Mouse (Mus musculus): Measurements from ENCODE around the gene Atpaf2. TPM values are rescaled to one million over a fixed set of nuclear protein-coding genes. Genes with fewer than 3 reads are reported as not detected.
"Not testable (repeated sequence)": the region's sequence is repeated elsewhere in the genome, so short reads cannot be mapped to it uniquely, and the experiment has no call there.

Atpaf2 gene
- polyA plus RNA-seq (2012; ENCODE audit: insufficient read depth, insufficient read length, missing spikeins), result 18.1 and 20.3 TPM in 2 replicates

DNA sequence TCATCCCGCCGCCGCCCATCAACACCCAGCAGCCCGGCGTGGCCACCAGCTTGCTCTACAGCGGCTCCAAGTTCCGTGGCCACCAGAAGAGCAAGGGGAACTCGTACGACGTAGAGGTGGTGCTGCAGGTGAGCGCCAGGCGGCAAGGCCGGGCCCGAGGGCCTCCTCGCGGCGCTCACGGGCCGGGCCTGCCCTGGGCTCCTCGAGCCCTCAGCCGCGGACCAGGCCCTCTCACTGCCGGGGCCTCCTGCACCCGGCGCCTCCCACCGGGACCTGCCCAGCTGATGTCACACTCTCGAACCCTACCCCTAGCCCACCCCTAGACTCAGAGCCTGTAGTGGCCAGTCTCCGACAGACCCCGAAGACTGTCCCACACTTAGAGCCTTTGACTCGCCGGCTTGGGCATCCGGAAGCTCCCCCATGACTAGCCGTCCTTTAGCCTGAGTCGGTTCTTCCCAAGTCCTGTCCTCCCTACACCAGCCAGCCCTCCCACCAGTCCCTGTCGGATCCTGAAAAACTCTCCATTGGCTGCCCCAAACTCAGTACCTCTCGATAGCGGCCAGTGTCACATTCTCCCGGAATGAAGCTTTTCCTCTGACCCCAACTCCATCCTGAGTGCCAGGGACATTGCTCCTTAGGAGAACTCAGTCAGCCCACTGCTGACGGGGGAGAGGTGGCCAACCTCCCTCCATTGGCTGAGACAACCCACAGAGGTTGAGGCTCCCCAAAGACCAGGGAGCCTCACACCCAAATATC lies at the start of gene Atpaf2:
TSS of gene Atpaf2 (minus strand) at position 741 of the 756 bp plus-strand sequence.
- Histone ChIP-seq H3K4me1 (ENCODE audit: control insufficient read depth, insufficient read depth, low read length) (peaks cover 20% of the 10 kb centered on the region), H3K4me3 (ENCODE audit: insufficient read depth, low read length) (peak within 1 kb of the TSS; percentile 81), H3K27ac (ENCODE audit: insufficient read depth, low read depth, low read length) (peak within 1 kb of the TSS; percentile 52)
- TF ChIP-seq CTCF (IDR thresholded peaks at IDR 0.05; ENCODE audit: low read depth, low read length) (no peak), POLR2A (IDR thresholded peaks at IDR 0.05; ENCODE audit: borderline replicate concordance, low read depth, low read length) (no peak)

DNA sequence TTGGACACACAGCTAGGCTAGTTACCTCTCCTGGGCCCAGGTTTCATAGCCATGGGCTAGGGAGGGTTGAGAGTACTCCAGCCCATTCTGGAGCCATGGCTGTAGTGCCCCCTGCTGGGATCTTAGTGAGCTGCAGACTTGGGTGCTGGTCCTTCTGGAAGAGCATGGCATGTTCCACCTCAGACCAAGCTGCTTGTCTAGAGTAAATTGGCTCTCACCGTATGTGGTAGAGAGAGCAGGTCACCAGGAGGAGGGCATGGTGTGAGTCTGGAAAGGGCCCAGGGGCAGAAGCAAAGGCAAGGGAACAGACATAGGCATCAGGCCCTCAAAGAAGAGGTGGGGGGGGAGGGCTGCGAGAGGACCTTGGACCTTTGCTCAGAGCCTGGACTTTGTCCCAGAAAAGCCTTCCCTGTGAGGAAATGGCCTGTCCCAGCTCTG lies 47.7 kb upstream of the Atpaf2 start:
- Histone ChIP-seq H3K4me1 (ENCODE audit: control insufficient read depth, insufficient read depth, low read length) (no peaks in the 10 kb centered on the region), H3K27ac (ENCODE audit: insufficient read depth, low read depth, low read length) (no peak overlapping the region), H3K4me3 (ENCODE audit: insufficient read depth, low read length) (no peak overlapping the region)
- TF ChIP-seq POLR2A (IDR thresholded peaks at IDR 0.05; ENCODE audit: borderline replicate concordance, low read depth, low read length), result no peak
- TF ChIP-seq CTCF (IDR thresholded peaks at IDR 0.05; ENCODE audit: low read depth, low read length), result peak; percentile 75

DNA sequence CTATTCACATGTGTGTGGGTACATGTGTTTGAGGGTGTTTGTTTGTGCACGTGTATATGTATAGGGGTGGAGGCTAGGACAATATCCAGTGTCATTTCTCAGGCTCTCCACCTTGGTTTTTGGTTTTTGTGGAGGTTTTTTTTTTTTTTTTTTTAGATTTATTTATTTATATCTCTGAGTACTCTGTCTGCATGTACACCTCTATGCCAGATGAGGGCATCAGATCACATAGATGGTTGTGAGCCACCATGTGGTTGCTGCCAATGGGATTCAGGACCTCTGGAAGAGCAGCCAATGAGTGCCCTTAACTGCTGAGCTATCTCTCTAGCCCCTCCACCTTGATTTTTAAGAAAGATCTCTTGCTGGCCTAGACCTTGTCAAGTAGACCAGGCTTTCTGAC lies 39.7 kb upstream of the Atpaf2 start:
- no peak overlapping the region for H3K27ac ChIP-seq (ENCODE audit: insufficient read depth, low read depth, low read length)
- TF ChIP-seq CTCF (IDR thresholded peaks at IDR 0.05; ENCODE audit: low read depth, low read length) (no peak), POLR2A (IDR thresholded peaks at IDR 0.05; ENCODE audit: borderline replicate concordance, low read depth, low read length) (no peak)
- H3K4me1 ChIP-seq (ENCODE audit: control insufficient read depth, insufficient read depth, low read length), result peaks cover 5% of the 10 kb centered on the region; the same call in 1 of the 2 replicates
- H3K4me3 ChIP-seq (ENCODE audit: insufficient read depth, low read length), result no peak overlapping the region

DNA sequence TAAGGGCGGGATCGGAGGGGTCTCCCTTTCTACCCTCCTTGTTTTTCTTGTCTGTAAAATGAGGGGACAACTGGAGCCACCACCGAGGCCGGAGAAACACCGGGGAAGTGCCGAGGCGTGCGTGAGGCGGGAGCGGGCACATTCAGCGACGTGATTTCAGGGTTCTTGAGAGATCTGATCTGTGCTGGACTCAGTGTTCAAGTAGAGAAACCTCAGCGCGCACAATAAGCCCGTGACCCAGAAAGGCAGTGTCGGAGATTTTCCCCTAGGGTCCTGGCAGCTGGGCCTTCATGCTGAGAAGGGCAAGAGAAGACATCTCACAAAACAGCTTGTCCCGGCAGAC lies 36.5 kb upstream of the Atpaf2 start:
- TF ChIP-seq POLR2A (IDR thresholded peaks at IDR 0.05; ENCODE audit: borderline replicate concordance, low read depth, low read length) (no peak), CTCF (IDR thresholded peaks at IDR 0.05; ENCODE audit: low read depth, low read length) (no peak)
- Histone ChIP-seq H3K27ac (ENCODE audit: insufficient read depth, low read depth, low read length) (peak overlapping the region; percentile 50), H3K4me1 (ENCODE audit: control insufficient read depth, insufficient read depth, low read length) (peaks cover 5% of the 10 kb centered on the region; the same call in 1 of the 2 replicates)

DNA sequence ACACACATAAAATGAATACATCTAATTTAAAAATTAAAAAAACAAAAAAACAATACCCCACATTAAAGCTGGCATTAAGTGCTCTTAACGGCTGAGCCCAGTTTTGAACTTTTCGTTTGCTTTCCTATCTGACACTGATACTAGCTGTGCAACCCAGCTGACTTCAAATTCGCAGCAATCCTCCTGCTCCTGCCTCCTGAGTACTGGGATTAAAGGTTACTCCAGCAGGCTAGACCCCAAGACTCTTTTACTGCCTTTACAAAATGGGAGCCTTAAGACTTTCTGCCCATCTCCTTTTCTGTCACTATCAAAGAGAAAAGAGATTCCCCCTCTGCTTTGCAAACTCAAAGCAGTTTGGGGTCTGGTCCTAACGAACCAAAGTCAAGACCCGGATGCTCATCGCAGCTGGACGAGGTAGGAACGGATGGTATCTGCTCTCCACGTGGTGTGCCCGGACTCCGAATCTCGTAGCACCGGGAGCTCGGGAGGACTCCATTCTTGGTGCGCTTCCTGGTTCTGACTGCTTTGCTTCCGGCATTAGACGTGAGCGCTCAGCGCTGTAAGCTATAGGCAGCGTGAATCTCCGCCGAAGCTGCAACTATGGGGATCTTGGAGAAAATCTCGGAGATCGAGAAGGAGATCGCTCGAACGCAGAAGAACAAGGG lies 36.0 kb upstream of the Atpaf2 start, which contains the start of gene Drg2:
TSS of gene Drg2 (plus strand) at position 512 of the 665 bp plus-strand sequence.
- Histone ChIP-seq H3K4me3 (ENCODE audit: insufficient read depth, low read length) (peak within 1 kb of the TSS; percentile 80), H3K27ac (ENCODE audit: insufficient read depth, low read depth, low read length) (peak within 1 kb of the TSS; percentile 50), H3K4me1 (ENCODE audit: control insufficient read depth, insufficient read depth, low read length) (peaks cover 5% of the 10 kb centered on the region; the same call in 1 of the 2 replicates)
- TF ChIP-seq POLR2A (IDR thresholded peaks at IDR 0.05; ENCODE audit: borderline replicate concordance, low read depth, low read length) (no peak), CTCF (IDR thresholded peaks at IDR 0.05; ENCODE audit: low read depth, low read length) (no peak)

More for the DNA sequence above, 36.5 kb upstream of the Atpaf2 start:
- peak overlapping the region; percentile 80 for H3K4me3 ChIP-seq (ENCODE audit: insufficient read depth, low read length)

DNA sequence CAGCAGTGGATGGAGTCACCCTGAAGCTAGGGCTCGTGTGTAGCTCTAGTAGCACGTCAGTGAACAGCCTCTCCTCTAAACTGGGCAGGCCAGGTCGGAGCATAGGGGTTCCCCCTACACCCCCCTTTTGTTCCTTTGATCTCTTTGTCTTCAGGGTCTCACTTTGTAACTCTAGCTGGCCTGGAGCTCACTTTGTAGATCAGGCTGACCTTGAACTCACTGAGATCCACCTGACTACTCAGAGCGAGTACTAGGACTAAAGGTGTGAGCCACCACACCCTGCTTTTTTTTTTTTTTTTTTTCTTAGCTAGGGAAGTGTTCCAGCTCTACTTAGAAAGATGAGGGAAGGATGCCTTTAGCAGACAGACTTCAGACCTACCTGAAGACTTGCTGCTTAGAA lies 25.8 kb upstream of the Atpaf2 start:
- no peak for TF ChIP-seq CTCF (IDR thresholded peaks at IDR 0.05; ENCODE audit: low read depth, low read length)
- TF ChIP-seq POLR2A (IDR thresholded peaks at IDR 0.05; ENCODE audit: borderline replicate concordance, low read depth, low read length), result no peak
- H3K4me3 ChIP-seq (ENCODE audit: insufficient read depth, low read length), result no peak overlapping the region
- no peaks in the 10 kb centered on the region for H3K4me1 ChIP-seq (ENCODE audit: control insufficient read depth, insufficient read depth, low read length)
- H3K27ac ChIP-seq (ENCODE audit: insufficient read depth, low read depth, low read length), result no peak overlapping the region

DNA sequence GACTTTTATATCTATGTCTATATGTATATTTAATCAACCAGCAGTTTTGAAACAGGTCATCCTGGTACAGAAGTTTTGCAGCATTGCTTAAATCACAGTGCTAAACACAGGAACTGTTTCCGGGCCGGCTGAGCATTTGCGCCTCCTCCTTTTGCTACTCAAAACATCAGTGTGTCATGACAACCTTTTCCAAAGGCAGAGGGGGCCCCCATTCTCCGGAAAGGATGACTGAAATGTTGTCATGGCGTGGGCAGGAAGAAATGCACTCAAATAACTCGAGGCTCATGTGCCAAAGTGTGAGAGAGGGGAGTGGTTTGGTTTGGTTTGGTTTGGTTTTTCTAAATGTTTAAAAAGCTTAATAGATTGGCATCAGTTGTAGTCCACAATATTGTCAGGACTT lies 24.6 kb upstream of the Atpaf2 start:
- TF ChIP-seq CTCF (IDR thresholded peaks at IDR 0.05; ENCODE audit: low read depth, low read length), result no peak
- Histone ChIP-seq H3K27ac (ENCODE audit: insufficient read depth, low read depth, low read length) (no peak overlapping the region), H3K4me1 (ENCODE audit: control insufficient read depth, insufficient read depth, low read length) (no peaks in the 10 kb centered on the region), H3K4me3 (ENCODE audit: insufficient read depth, low read length) (no peak overlapping the region)

DNA sequence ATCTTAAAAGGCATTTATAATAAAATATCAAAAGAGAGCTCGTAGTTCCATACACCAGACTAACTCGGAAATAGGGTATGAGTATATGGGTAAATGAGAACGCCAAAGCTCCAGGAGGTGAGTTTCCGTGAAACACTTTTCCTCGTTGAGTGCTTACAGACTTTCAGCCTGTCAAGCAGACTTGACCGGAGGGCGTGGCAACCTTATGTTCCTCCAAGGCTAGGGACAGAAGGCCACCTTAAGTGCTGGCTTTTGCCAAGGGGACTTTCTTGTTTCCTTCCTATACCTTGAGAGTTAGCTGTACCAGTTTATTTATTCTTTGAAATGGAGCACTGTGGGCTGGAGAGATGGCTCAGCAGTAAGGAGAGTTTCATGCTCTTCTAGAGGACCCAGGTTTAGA lies 21.9 kb upstream of the Atpaf2 start:
- peaks cover 16% of the 10 kb centered on the region for H3K4me1 ChIP-seq (ENCODE audit: control insufficient read depth, insufficient read depth, low read length)
- no peak overlapping the region for H3K4me3 ChIP-seq (ENCODE audit: insufficient read depth, low read length)
- TF ChIP-seq POLR2A (IDR thresholded peaks at IDR 0.05; ENCODE audit: borderline replicate concordance, low read depth, low read length) (no peak), CTCF (IDR thresholded peaks at IDR 0.05; ENCODE audit: low read depth, low read length) (no peak)
- H3K27ac ChIP-seq (ENCODE audit: insufficient read depth, low read depth, low read length), result no peak overlapping the region

DNA sequence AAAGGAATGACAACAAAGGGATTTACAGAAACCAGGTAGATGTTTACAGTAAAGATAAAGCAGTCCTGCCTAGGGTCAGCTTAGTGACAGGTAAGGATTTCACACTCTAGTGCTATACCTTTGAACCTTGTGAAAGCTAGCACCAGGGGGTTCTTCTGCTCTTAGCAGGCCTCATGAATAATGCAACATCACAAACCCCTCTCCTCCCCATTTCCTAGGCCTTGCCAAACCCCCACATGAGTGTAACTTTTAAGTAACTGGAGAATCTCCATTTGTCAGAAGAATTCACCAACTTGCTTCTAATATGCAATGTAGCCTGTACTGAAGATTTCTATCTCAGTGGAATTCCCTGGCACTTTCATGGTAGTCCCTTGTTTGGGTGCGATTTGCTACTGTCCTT lies 21.4 kb upstream of the Atpaf2 start:
- H3K27ac ChIP-seq (ENCODE audit: insufficient read depth, low read depth, low read length); H3K4me3 ChIP-seq (ENCODE audit: insufficient read depth, low read length): not testable (repeated sequence)
- H3K4me1 ChIP-seq (ENCODE audit: control insufficient read depth, insufficient read depth, low read length), result peaks cover 16% of the 10 kb centered on the region

DNA sequence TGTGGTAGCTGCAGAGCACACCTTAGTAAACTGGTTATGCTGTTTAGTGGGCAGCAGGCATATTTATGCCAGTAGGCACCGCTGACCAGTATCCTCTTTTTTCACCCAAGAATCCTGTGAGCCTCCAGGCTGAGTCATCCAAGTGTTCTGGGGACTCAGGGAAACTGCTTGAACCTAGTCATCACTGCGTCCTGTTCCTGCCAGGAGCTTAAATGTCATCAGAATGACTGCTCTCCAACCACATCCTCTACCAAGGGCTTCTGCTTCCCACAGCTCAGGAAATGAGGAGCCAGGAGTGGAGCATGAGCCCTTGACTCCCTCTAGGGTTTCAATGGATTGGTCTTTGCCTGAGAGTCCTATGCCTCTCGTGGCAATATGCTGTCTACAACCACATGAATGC lies 18.4 kb upstream of the Atpaf2 start:
- Histone ChIP-seq H3K4me1 (ENCODE audit: control insufficient read depth, insufficient read depth, low read length) (peaks cover 16% of the 10 kb centered on the region), H3K4me3 (ENCODE audit: insufficient read depth, low read length) (no peak overlapping the region), H3K27ac (ENCODE audit: insufficient read depth, low read depth, low read length) (no peak overlapping the region)
- TF ChIP-seq POLR2A (IDR thresholded peaks at IDR 0.05; ENCODE audit: borderline replicate concordance, low read depth, low read length) (no peak), CTCF (IDR thresholded peaks at IDR 0.05; ENCODE audit: low read depth, low read length) (no peak)
